Mouse (Mus musculus) stomach, embryonic 14.5 days (tissue): ENCODE measurements around the gene Cntrob. TPM values are rescaled to one million over a fixed set of nuclear protein-coding genes. Genes with fewer than 3 reads are reported as not detected.

Experiments
- ATAC-seq: fragments of 200-750 bp; cut with Nextera tagmentation; 2 replicates; pipeline ENCODE4 v1.8.0; 2017; ENCODE audit warnings: low read depth, moderate TSS enrichment; ENCODE audit not compliant: insufficient number of reproducible peaks, insufficient read depth, low FRiP score
- H3K27ac ChIP-seq: fragments of 300-500 bp; sonication (generic); 2 replicates; pipeline ENCODE4 v1.5.1; 2014; ENCODE audit warnings: mild to moderate bottlenecking, low read length, moderate library complexity, mixed read lengths
- H3K27me3 ChIP-seq: fragments of 300-500 bp; sonication (generic); 2 replicates; pipeline ENCODE4 v1.6.1; 2014; ENCODE audit warnings: low read length, control low read depth, mixed read lengths; ENCODE audit not compliant: control insufficient read depth, insufficient read depth
- H3K36me3 ChIP-seq: fragments of 300-500 bp; sonication (generic); 2 replicates; pipeline ENCODE4 v1.6.1; 2014; ENCODE audit warnings: mild to moderate bottlenecking, control low read depth, low read length, moderate library complexity, mixed read lengths; ENCODE audit not compliant: control insufficient read depth, insufficient read depth
- H3K4me1 ChIP-seq: fragments of 300-500 bp; sonication (generic); 2 replicates; pipeline ENCODE4 v1.6.1; 2014; ENCODE audit warnings: low read length, control low read depth, mixed read lengths; ENCODE audit not compliant: control insufficient read depth, insufficient read depth
- H3K4me2 ChIP-seq: fragments of 300-500 bp; sonication (generic); replicated peaks from 2 replicates; pipeline ENCODE4 v1.6.1; 2014; ENCODE audit warnings: low read depth, low read length, control low read depth
- H3K4me3 ChIP-seq: fragments of 300-500 bp; sonication (generic); 2 replicates; pipeline ENCODE4 v1.5.1; 2014; ENCODE audit warnings: low read depth, low read length, control low read depth
- H3K9ac ChIP-seq: fragments of 300-500 bp; sonication (generic); replicated peaks from 2 replicates; pipeline ENCODE4 v1.6.1; 2014; ENCODE audit warnings: low read depth, mild to moderate bottlenecking, control low read depth, low read length, moderate library complexity, mixed read lengths
- H3K9me3 ChIP-seq: fragments of 300-500 bp; sonication (generic); 2 replicates; pipeline ENCODE4 v1.6.1; 2016; ENCODE audit warnings: low read depth, low read length, control low read depth; ENCODE audit not compliant: control insufficient read depth
- WGBS: fragments of 180-500 bp; shearing (Covaris S2); extraction: QIAGEN DNeasy Blood & Tissue Kit; methylation state at CpG from one replicate; pipeline ENCODE4 v1.1.7; 2014; 5-methylcytosine and 5-hydroxymethylcytosine counted together
- polyA plus RNA-seq: library from polyadenylated mRNA; unstranded; fragments of >200 nt; fragmentation: Nextera tagmentation; extraction: Ambion mirVana; gene quantifications from 2 replicates; pipeline ENCODE4 v1.2.1, GENCODE M21; 2014

Cntrob gene
- polyA plus RNA-seq, 1 experiment from 2014 or later: 16.4 TPM

DNA sequence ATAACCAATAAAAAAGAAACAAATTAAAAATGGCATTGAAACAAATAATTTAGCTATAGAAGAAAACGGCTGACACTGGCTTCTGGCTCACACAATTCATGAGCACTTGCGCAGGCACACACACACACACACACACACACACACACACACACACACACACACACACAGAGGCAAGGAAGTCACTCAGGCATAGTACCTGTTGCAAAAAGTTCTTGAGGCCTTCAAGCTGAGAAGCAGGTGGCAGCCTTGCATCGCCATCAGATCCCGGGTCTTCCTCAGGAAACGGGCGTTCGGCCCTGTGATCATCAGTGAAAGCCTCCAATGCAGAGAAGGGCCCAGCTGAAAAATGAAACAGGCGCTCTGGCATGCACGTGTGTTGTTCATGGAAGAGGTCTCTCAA lies 18.3 kb downstream of the Cntrob start:
- ATAC-seq: no peak
- no peaks in the 10 kb centered on the region for H3K27me3 ChIP-seq
- no peak overlapping the region for H3K9ac ChIP-seq
- H3K9me3 ChIP-seq: no peaks in the 10 kb centered on the region
- WGBS: 91% methylated on average over 9 of the region's 9 CpGs
- no peak overlapping the region for H3K4me3 ChIP-seq
- H3K36me3 ChIP-seq: peaks cover 63% of the 10 kb centered on the region
- no peaks in the 10 kb centered on the region for H3K4me1 ChIP-seq
- no peak overlapping the region for H3K4me2 ChIP-seq
- H3K27ac ChIP-seq: no peak overlapping the region

DNA sequence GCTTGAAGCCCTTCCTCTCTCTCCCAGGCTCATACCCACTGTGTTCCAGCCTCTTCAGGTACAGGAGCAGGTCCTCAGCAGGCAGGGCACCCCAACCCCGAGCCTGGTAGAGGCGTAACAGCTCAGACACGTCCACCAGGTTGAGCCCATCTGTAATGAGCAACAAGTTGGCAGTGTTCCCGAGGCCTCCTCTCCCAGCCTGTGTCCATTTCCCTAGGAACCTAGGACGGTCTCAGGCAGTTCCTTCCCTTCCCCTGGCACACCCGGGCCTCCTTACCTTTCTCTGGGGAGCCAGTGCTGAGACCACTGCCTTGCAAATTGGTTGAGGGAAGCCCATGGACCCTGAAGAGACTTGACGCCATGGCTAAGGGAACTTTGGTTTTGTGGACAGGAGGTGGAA lies 20.8 kb downstream of the Cntrob start:
- Histone ChIP-seq H3K4me1 (no peaks in the 10 kb centered on the region), H3K4me2 (no peak overlapping the region), H3K27me3 (no peaks in the 10 kb centered on the region), H3K4me3 (no peak overlapping the region), H3K27ac (no peak overlapping the region), H3K36me3 (peaks cover 41% of the 10 kb centered on the region), H3K9me3 (no peaks in the 10 kb centered on the region), H3K9ac (no peak overlapping the region)
- 84% methylated on average over 7 of the region's 7 CpGs for WGBS
- ATAC-seq: no peak

DNA sequence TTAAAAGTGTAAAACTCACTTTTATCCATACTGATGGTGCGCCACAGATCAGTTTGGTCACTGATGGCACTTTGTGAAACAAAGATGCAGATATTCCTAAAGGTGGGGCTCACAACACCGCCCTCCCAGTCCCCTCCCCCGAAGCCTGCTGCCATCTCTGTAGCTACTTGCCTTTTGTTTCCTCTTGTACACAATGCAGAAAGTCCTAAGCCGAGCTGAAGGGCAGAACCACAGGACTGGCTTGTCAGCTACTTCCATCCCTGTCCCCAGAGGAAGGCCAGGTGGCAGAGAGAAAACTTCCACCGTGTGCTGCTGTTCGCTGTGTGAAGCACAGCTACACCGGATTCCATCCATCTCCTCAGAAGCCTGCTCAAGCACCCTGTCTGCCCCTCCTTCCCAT lies 25.3 kb downstream of the Cntrob start:
- WGBS: 69% methylated on average over 7 of the region's 7 CpGs

DNA sequence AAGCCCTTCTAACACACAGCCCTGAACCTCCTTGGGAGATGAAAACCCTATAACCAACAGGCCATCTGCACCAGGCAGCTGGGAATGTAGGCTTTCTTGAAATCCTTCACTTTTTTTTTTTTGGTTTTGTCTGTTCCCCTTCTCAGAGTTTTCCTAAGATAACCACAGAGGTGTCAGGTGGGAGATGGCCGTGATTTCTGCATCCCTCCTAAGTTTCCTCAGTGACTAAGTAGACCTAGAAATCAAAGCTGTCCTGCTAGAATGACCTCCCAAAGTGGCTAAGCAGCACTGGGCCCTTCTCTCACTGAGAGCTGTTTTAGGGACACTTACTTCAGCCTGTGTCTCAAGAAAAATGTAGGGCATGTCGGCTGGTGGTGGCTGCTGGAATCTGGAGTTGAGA lies 25.8 kb downstream of the Cntrob start:
- H3K36me3 ChIP-seq: peaks cover 8% of the 10 kb centered on the region; the same call in 1 of the 2 replicates
- H3K9me3 ChIP-seq: no peaks in the 10 kb centered on the region
- ATAC-seq: no peak
- H3K9ac ChIP-seq: no peak overlapping the region
- no peaks in the 10 kb centered on the region for H3K27me3 ChIP-seq
- no peak overlapping the region for H3K4me2 ChIP-seq
- H3K4me3 ChIP-seq: no peak overlapping the region
- no peaks in the 10 kb centered on the region for H3K4me1 ChIP-seq
- WGBS: 80% methylated on average over 2 of the region's 2 CpGs
- H3K27ac ChIP-seq: no peak overlapping the region

More for the DNA sequence above, 25.3 kb downstream of the Cntrob start:
- no peaks in the 10 kb centered on the region for H3K9me3 ChIP-seq
- no peaks in the 10 kb centered on the region for H3K27me3 ChIP-seq
- H3K36me3 ChIP-seq: peaks cover 11% of the 10 kb centered on the region; the same call in 1 of the 2 replicates
- H3K4me3 ChIP-seq: no peak overlapping the region
- no peak overlapping the region for H3K4me2 ChIP-seq
- ATAC-seq: no peak
- no peak overlapping the region for H3K9ac ChIP-seq
- no peaks in the 10 kb centered on the region for H3K4me1 ChIP-seq
- H3K27ac ChIP-seq: no peak overlapping the region

DNA sequence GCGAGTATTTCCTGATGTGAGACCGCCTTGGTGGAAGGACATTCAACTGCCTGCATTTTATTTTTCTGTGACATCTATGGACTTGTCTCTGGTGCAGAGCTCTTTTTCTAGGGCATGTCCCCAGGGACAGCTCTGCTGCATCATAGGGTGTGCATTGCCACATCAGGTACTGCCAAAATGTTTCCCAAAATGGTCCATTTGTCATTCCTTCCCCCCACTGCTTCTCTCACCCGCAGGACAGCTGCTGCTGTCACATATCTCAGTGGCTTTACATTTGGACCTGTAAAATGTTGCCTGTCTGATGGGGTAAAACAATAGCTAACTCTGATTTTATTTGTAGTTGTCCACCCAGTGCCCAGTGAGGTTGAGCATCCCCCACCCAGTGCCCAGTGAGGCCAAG lies 28.3 kb downstream of the Cntrob start:
- no peak overlapping the region for H3K4me3 ChIP-seq
- no peak overlapping the region for H3K9ac ChIP-seq
- no peaks in the 10 kb centered on the region for H3K9me3 ChIP-seq
- no peak overlapping the region for H3K27ac ChIP-seq
- no peaks in the 10 kb centered on the region for H3K4me1 ChIP-seq
- no peak overlapping the region for H3K4me2 ChIP-seq
- 89% methylated on average over 3 of the region's 3 CpGs for WGBS
- H3K36me3 ChIP-seq: no peaks in the 10 kb centered on the region; the same call in 1 of the 2 replicates
- H3K27me3 ChIP-seq: no peaks in the 10 kb centered on the region
- ATAC-seq: no peak

DNA sequence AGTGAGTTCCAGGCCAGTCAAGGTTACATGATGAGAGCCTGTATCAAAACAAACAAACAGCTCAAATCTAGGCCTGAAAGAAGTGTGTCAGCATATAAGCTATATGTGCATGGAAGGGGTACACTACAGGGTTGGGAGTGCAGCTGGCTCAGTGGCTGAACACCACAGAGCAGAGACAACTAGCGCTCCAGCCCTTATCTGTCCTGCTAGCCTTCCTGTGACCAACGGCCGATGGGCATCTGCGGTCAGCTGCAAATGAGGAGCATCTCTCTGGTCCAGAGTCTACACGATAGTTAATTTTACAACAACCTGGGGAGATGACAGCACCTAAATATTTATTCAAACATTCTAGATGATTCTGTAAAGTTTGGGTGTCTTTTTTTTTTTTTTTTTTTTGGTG lies 32.5 kb downstream of the Cntrob start:
- no peak overlapping the region for H3K27ac ChIP-seq
- no peak overlapping the region for H3K4me3 ChIP-seq
- H3K9ac ChIP-seq: no peak overlapping the region
- no peaks in the 10 kb centered on the region for H3K27me3 ChIP-seq
- no peaks in the 10 kb centered on the region for H3K9me3 ChIP-seq
- 90% methylated on average over 5 of the region's 5 CpGs for WGBS
- H3K4me1 ChIP-seq: no peaks in the 10 kb centered on the region
- no peak overlapping the region for H3K4me2 ChIP-seq
- no peak for ATAC-seq
- no peaks in the 10 kb centered on the region for H3K36me3 ChIP-seq

DNA sequence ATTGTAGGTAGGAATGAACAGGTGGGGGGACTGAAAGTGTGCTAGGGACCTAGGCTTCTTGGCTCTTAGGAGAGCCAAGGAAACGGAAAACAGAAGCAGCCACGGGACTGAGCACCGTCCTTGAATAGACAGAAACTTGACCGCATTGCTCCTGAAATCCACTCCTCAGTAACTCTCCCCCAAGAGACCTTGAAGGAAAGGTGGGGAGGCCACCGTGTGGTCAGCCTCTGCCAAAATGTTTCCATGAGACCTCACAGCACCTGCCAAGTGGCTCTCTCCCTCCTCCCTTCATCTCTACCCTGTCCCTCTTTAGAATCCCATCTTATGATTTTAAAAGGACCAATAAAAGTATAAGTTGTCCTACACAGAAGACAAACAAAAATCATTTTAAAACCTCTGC lies 46.3 kb downstream of the Cntrob start:
- H3K9ac ChIP-seq: no peak overlapping the region
- 66% methylated on average over 5 of the region's 5 CpGs for WGBS

DNA sequence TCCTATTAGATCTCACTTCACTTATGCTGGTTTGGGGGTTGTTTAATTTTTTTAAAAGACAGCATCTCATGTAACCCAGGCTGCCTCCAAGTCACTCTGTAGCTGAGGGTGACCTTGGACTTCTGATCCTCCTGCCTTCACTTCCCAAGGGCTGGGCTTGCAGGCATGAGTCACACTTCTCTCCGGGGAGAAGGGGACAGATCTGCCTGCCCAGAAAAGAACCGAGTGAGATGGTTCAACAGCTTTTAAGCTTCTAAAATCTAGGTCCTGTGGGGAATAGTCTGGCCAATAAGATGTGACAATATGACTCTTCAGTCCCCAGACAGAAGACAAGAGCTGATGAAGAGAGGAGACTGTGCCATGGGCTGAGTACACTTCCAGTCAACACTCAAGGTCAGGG lies 47.5 kb downstream of the Cntrob start:
- Histone ChIP-seq H3K4me1 (no peaks in the 10 kb centered on the region), H3K4me2 (no peak overlapping the region), H3K9me3 (no peaks in the 10 kb centered on the region), H3K9ac (no peak overlapping the region), H3K4me3 (no peak overlapping the region), H3K27ac (no peak overlapping the region), H3K27me3 (no peaks in the 10 kb centered on the region), H3K36me3 (no peaks in the 10 kb centered on the region)
- 55% methylated on average over 2 of the region's 2 CpGs for WGBS
- ATAC-seq: no peak

More for the DNA sequence above, 46.3 kb downstream of the Cntrob start:
- Histone ChIP-seq H3K27ac (no peak overlapping the region), H3K36me3 (no peaks in the 10 kb centered on the region), H3K9me3 (no peaks in the 10 kb centered on the region), H3K4me3 (no peak overlapping the region), H3K4me2 (no peak overlapping the region), H3K27me3 (no peaks in the 10 kb centered on the region), H3K4me1 (no peaks in the 10 kb centered on the region)
- ATAC-seq: no peak

DNA sequence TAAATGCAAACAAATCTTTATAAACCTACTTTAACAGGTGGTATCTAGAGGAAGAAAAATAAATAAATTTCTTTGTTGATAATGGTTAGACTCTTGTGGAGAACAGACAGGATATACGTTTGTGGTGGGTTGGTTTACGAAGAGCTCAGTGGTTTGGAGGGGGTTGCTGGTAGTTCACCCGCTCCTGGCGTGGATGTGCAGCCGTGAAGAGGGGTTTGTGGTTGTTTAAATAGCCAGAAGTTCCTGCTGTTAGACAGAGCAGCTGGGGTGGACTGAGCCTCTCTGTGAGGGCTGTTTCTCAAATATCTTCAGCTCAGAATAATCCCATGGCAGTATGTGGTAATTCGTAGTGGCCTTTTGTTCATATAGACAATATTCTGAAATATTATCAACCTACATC lies 47.9 kb downstream of the Cntrob start:
- 66% methylated on average over 6 of the region's 6 CpGs for WGBS

More for the DNA sequence above, 47.9 kb downstream of the Cntrob start:
- no peaks in the 10 kb centered on the region for H3K27me3 ChIP-seq
- H3K4me2 ChIP-seq: no peak overlapping the region
- no peak for ATAC-seq
- no peak overlapping the region for H3K4me3 ChIP-seq
- H3K27ac ChIP-seq: no peak overlapping the region
- H3K4me1 ChIP-seq: no peaks in the 10 kb centered on the region
- no peaks in the 10 kb centered on the region for H3K9me3 ChIP-seq
- H3K9ac ChIP-seq: no peak overlapping the region
- H3K36me3 ChIP-seq: no peaks in the 10 kb centered on the region
